Mouse (Mus musculus): ENCODE results near the gene Nelfb. TPM values are rescaled to one million over a fixed set of nuclear protein-coding genes. Genes with fewer than 3 reads are reported as not detected.

Nelfb gene
- 100 to 1,000 TPM; 104 to 121 TPM for polyA plus RNA-seq (2017; shearing (Covaris generic))

GRCm38 (mm10) chr2:25211121-25211670, at the start of gene Nelfb:
Nelfb (minus strand) TSS chr2:25211489.

GRCm38 (mm10) chr2:25255284-25255779, 44.0 kb upstream of the Nelfb start, which contains the start of gene Tmem203:
Tmem203 (plus strand) TSS chr2:25255439.

GRCm38 (mm10) chr2:25246183-25247072, 35.1 kb upstream of the Nelfb start, which contains the start of gene AL732309.1:
AL732309.1 (minus strand) TSS chr2:25246863.

GRCm38 (mm10) chr2:25242101-25242506, 30.8 kb upstream of the Nelfb start, which contains the start of the genes Rnf208 and Cysrt1:
Rnf208 (plus strand) TSS chr2:25242255.
Cysrt1 (minus strand) TSS chr2:25242452.

DNA sequence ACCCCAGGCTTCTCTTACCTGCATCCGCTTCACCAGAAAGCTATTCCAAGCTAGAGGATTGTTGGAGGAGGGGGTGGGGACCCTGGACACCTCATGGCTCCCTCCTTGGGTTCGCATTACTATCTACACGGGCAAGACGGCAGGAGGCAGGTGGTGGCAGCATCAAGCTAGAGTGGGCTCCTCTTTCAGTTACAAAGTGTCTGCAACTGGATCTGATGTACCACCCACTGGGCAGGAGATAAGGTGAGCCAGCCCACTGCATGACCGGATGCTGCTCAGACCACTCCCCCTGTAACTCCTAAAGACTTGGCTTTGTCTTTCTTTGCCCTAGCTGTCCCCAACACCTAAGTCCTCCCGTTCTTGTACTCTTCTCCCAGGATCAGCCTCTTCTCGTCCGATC, 25.3 kb upstream of the Nelfb start, which contains the start of gene Rnf224:
Rnf224 (minus strand) TSS at position 174 of the 400 bp plus-strand sequence.

GRCm38 (mm10) chr2:25234050-25234449, 22.8 kb upstream of the Nelfb start, which contains the start of gene Slc34a3:
Slc34a3 (minus strand) TSS chr2:25234364.

DNA sequence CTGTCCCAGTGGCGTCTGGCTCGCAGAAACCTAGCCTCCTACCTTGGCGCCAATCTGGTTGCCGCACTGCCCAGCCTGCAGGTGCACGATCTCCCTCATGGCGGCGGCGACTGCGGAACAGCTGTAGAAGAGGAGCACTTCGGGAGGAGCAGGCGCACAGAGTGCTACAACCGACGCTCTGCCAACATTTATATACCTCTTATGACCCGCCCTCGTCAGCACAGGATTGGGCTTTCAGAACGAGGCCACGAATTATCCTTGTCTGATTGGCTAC, 13.1 kb upstream of the Nelfb start, which contains the start of gene Tubb4b:
Tubb4b (minus strand) TSS at position 211 of the 274 bp plus-strand sequence.

GRCm38 (mm10) chr2:25218445-25218844, 7.2 kb upstream of the Nelfb start, which contains the start of gene Fam166a:
Fam166a (plus strand) TSS chr2:25218745.

GRCm38 (mm10) chr2:25214444-25214843, 3.2 kb upstream of the Nelfb start, which contains the start of gene Stpg3:
Stpg3 (minus strand) TSS chr2:25214637.

GRCm38 (mm10) chr2:25196172-25196954, 14.9 kb downstream of the Nelfb start, which contains the start of gene Tor4a:
Tor4a (minus strand) TSS chr2:25196886.

DNA sequence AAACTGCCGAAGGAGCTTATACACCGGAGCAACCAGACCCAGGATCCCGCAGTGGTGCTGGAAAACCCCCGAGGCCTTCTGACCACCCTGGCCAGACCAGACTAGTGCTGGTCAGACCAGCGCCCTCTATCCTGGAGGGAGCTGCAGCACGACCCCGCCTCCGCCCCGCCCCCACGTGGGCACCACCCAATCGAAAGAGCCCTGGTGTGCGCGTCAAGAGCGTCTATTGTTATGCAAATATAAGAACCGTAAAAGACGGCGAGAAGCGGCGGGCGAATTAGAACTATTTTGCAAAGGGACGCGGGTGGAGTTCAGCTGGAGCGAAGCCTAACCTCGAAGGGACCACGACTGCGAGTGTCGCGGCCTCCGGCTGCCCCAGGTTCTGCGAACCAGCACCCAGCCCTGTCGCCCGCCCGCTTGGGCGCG, 30.8 kb downstream of the Nelfb start, which contains the start of gene Nrarp:
Nrarp (plus strand) TSS at position 281 of the 426 bp plus-strand sequence.

Other genes with a start within 250 kb of the Nelfb start
- gene Dph7, start 249.1 kb downstream of the Nelfb start, polyA plus RNA-seq (2017; shearing (Covaris generic)), result 10 to 100 TPM; 23.9 to 30.5 TPM
- gene Mrpl41, start 236.4 kb downstream of the Nelfb start, polyA plus RNA-seq (2017; shearing (Covaris generic)), result 100 to 1,000 TPM in 1 of 2 experiments, 10 to 100 TPM in 1; 80.0 to 119 TPM
- gene Pnpla7, start 235.5 kb downstream of the Nelfb start, polyA plus RNA-seq (2017; shearing (Covaris generic)), result 10 to 100 TPM; 59.0 to 76.4 TPM
- gene Nsmf, start 157.1 kb downstream of the Nelfb start, polyA plus RNA-seq (2017; shearing (Covaris generic)), result 10 to 100 TPM; 31.8 to 38.7 TPM
- not detected for gene Entpd8, start 131.2 kb downstream of the Nelfb start, polyA plus RNA-seq (2017; shearing (Covaris generic))
- gene Noxa1, start 116.3 kb downstream of the Nelfb start, polyA plus RNA-seq (2017; shearing (Covaris generic)), result 1 to 10 TPM; 1.3 to 1.4 TPM
- 1 to 10 TPM; 3.6 to 4.7 TPM for gene Nrarp, start 30.7 kb downstream of the Nelfb start, polyA plus RNA-seq (2017; shearing (Covaris generic))
- 100 to 1,000 TPM in 1 of 2 experiments, 10 to 100 TPM in 1; 82.2 to 121 TPM for gene Tor4a, start 14.6 kb downstream of the Nelfb start, polyA plus RNA-seq (2017; shearing (Covaris generic))
- not detected for gene Stpg3, start 3.1 kb upstream of the Nelfb start, polyA plus RNA-seq (2017; shearing (Covaris generic))
- under 1 TPM in 1 of 2 experiments, not detected in 1; 0.44 TPM for gene Fam166a, start 7.3 kb upstream of the Nelfb start, polyA plus RNA-seq (2017; shearing (Covaris generic))
- gene Tubb4b, start 13.2 kb upstream of the Nelfb start, polyA plus RNA-seq (2017; shearing (Covaris generic)), result 100 to 1,000 TPM; 153 to 167 TPM
- gene Slc34a3, start 22.9 kb upstream of the Nelfb start, polyA plus RNA-seq (2017; shearing (Covaris generic)), result under 1 TPM in 1 of 2 experiments, not detected in 1; 0.07 TPM
- under 1 TPM in 1 of 2 experiments, not detected in 1; 0.14 TPM for gene Rnf224, start 25.3 kb upstream of the Nelfb start, polyA plus RNA-seq (2017; shearing (Covaris generic))
- gene Rnf208, start 30.8 kb upstream of the Nelfb start, polyA plus RNA-seq (2017; shearing (Covaris generic)), result 1 to 10 TPM; 1.2 to 4.3 TPM
- gene Cysrt1, start 31.0 kb upstream of the Nelfb start, polyA plus RNA-seq (2017; shearing (Covaris generic)), result not detected
- 1 to 10 TPM; 2.1 to 9.4 TPM for gene AL732309.1, start 35.4 kb upstream of the Nelfb start, polyA plus RNA-seq (2017; shearing (Covaris generic))
- 10 to 100 TPM; 31.0 to 41.1 TPM for gene Tmem203, start 44.0 kb upstream of the Nelfb start, polyA plus RNA-seq (2017; shearing (Covaris generic))
- gene Tprn, start 51.1 kb upstream of the Nelfb start, polyA plus RNA-seq (2017; shearing (Covaris generic)), result 10 to 100 TPM; 10.9 to 12.4 TPM
- 100 to 1,000 TPM; 140 TPM for gene Ssna1, start 60.9 kb upstream of the Nelfb start, polyA plus RNA-seq (2017; shearing (Covaris generic))
- gene Anapc2, start 61.0 kb upstream of the Nelfb start, polyA plus RNA-seq (2017; shearing (Covaris generic)), result 10 to 100 TPM; 78.1 to 84.1 TPM
- gene Tmem210, start 76.7 kb upstream of the Nelfb start, polyA plus RNA-seq (2017; shearing (Covaris generic)), result not detected
- not detected for gene Lrrc26, start 78.4 kb upstream of the Nelfb start, polyA plus RNA-seq (2017; shearing (Covaris generic))
- gene Grin1, start 107.7 kb upstream of the Nelfb start, polyA plus RNA-seq (2017; shearing (Covaris generic)), result under 1 TPM; 0.10 to 0.39 TPM
- 10 to 100 TPM; 17.2 to 17.6 TPM for gene Man1b1, start 120.8 kb upstream of the Nelfb start, polyA plus RNA-seq (2017; shearing (Covaris generic))
- gene Dpp7, start 144.9 kb upstream of the Nelfb start, polyA plus RNA-seq (2017; shearing (Covaris generic)), result 10 to 100 TPM; 13.0 to 16.1 TPM
- 10 to 100 TPM; 50.7 to 71.9 TPM for gene Uap1l1, start 154.2 kb upstream of the Nelfb start, polyA plus RNA-seq (2017; shearing (Covaris generic))
- 1 to 10 TPM; 4.3 to 6.6 TPM for gene Sapcd2, start 160.8 kb upstream of the Nelfb start, polyA plus RNA-seq (2017; shearing (Covaris generic))
- gene Entpd2, start 184.4 kb upstream of the Nelfb start, polyA plus RNA-seq (2017; shearing (Covaris generic)), result under 1 TPM in 1 of 2 experiments, not detected in 1; 0.17 TPM
- 1 to 10 TPM; 1.1 to 4.0 TPM for gene Npdc1, start 187.9 kb upstream of the Nelfb start, polyA plus RNA-seq (2017; shearing (Covaris generic))
- 10 to 100 TPM; 13.1 to 35.9 TPM for gene Fut7, start 211.8 kb upstream of the Nelfb start, polyA plus RNA-seq (2017; shearing (Covaris generic))
- 10 to 100 TPM; 20.5 to 67.6 TPM for gene Abca2, start 217.2 kb upstream of the Nelfb start, polyA plus RNA-seq (2017; shearing (Covaris generic))
- gene Clic3, start 245.3 kb upstream of the Nelfb start, polyA plus RNA-seq (2017; shearing (Covaris generic)), result 1 to 10 TPM; 1.1 to 2.4 TPM
- gene Paxx, start 249.6 kb upstream of the Nelfb start, polyA plus RNA-seq (2017; shearing (Covaris generic)), result 100 to 1,000 TPM in 1 of 2 experiments, 10 to 100 TPM in 1; 95.9 to 106 TPM